Mouse (Mus musculus) hindbrain, embryonic 10.5 days (tissue): Measurements from ENCODE around the gene Fuom. TPM values are rescaled to one million over a fixed set of nuclear protein-coding genes. Genes with fewer than 3 reads are reported as not detected.

Source experiments
- polyA plus RNA-seq: library from polyadenylated mRNA; unstranded; fragments of >200 nt; fragmentation: Nextera tagmentation; extraction: Ambion mirVana; gene quantifications from 2 replicates; pipeline ENCODE4 v1.2.1, GENCODE M21; 2016

Gene Fuom
- polyA plus RNA-seq, 1 experiment from 2014 or later = 17.9 TPM

Other genes with a start within 250 kb of the Fuom start
- gene Kndc1, start 207.7 kb downstream of the Fuom start, polyA plus RNA-seq = 0.58 and 1.0 TPM in 2 replicates
- gene Utf1, start 158.7 kb downstream of the Fuom start, polyA plus RNA-seq = not detected in 2 replicates
- gene 6430531B16Rik, start 123.7 kb downstream of the Fuom start, polyA plus RNA-seq = 1.0 and 1.1 TPM in 2 replicates
- 2.4 and 4.1 TPM in 2 replicates for gene Adam8, start 109.9 kb downstream of the Fuom start, polyA plus RNA-seq
- 48.3 and 53.1 TPM in 2 replicates for gene Zfp511, start 66.0 kb downstream of the Fuom start, polyA plus RNA-seq
- gene Tubgcp2, start 65.8 kb downstream of the Fuom start, polyA plus RNA-seq = 82.2 and 82.5 TPM in 2 replicates
- 95.9 and 105 TPM in 2 replicates for gene Msx3, start 53.4 kb downstream of the Fuom start, polyA plus RNA-seq
- 2.7 and 7.2 TPM in 2 replicates for gene Caly, start 19.9 kb downstream of the Fuom start, polyA plus RNA-seq
- gene Prap1, start 9.0 kb downstream of the Fuom start, polyA plus RNA-seq = not detected in 2 replicates
- 15.7 and 21.7 TPM in 2 replicates for gene Paox, start 13.4 kb upstream of the Fuom start, polyA plus RNA-seq
- gene Echs1, start 14.0 kb upstream of the Fuom start, polyA plus RNA-seq = 153 and 156 TPM in 2 replicates
- 29.4 and 30.1 TPM in 2 replicates for gene Mtg1, start 35.1 kb upstream of the Fuom start, polyA plus RNA-seq
- gene Sprn, start 52.4 kb upstream of the Fuom start, polyA plus RNA-seq = 0.46 and 1.4 TPM in 2 replicates
- gene Olfr522, start 62.3 kb upstream of the Fuom start, polyA plus RNA-seq = not detected in 2 replicates
- not detected in 2 replicates for gene Olfr523, start 70.8 kb upstream of the Fuom start, polyA plus RNA-seq
- not detected in 2 replicates for gene Olfr524, start 103.5 kb upstream of the Fuom start, polyA plus RNA-seq
- gene Cd163l1, start 115.8 kb upstream of the Fuom start, polyA plus RNA-seq = not detected in 2 replicates
- gene 5830411N06Rik, start 144.8 kb upstream of the Fuom start, polyA plus RNA-seq = not detected in 2 replicates
- gene Olfr525, start 218.4 kb upstream of the Fuom start, polyA plus RNA-seq = not detected in 2 replicates
- gene Olfr527, start 231.6 kb upstream of the Fuom start, polyA plus RNA-seq = not detected in 2 replicates